Comparison of ENCODE assay signal across 24 mouse cellular contexts in genomic region chr10:13236866-13237265, GRCm38 (mm10). TPM values are rescaled to one million over a fixed set of nuclear protein-coding genes. Genes with fewer than 3 reads are reported as not detected.
"Had no signal": no experiment of that assay in that cellular context is flagged by ENCODE, and none has a peak within 500 bp of the region (broad histone marks: within the 10 kb centered on the region; RNA-seq: fewer than 3 reads in every experiment).

No protein-coding gene starts in this region.

- H3K27me3 ChIP-seq: neural tube, embryonic 13.5 days; neural tube, embryonic 15.5 days; stomach, embryonic 15.5 days had no signal

- H3K4me3 ChIP-seq: neural tube, embryonic 13.5 days; neural tube, embryonic 15.5 days; stomach, embryonic 15.5 days had no signal

- H3K9me3 ChIP-seq: neural tube, embryonic 13.5 days; neural tube, embryonic 15.5 days; stomach, embryonic 15.5 days had no signal

- H3K4me2 ChIP-seq: neural tube, embryonic 13.5 days; neural tube, embryonic 15.5 days; stomach, embryonic 15.5 days had no signal

- H3K27ac ChIP-seq: neural tube, embryonic 13.5 days; neural tube, embryonic 15.5 days; stomach, embryonic 15.5 days; stomach, postnatal 0 days had no signal

- H3K4me1 ChIP-seq: neural tube, embryonic 15.5 days had no signal

- H3K9ac ChIP-seq: neural tube, embryonic 13.5 days; neural tube, embryonic 15.5 days; stomach, embryonic 15.5 days had no signal

- DNase-seq: retina, postnatal 1 day; right cerebral cortex, adult 18-20 months; right cerebral cortex, postnatal 14 days; right cerebral cortex, postnatal 25 days; right cerebral cortex, postnatal 4 days; spleen, adult 18-20 months; thymus, adult 18-20 months; thymus, adult 2 months; thymus, postnatal 14 days; thymus, postnatal 25 days; thymus, postnatal 36 days; thymus, postnatal 4 days had no signal

- H3K36me3 ChIP-seq: neural tube, embryonic 13.5 days; neural tube, embryonic 15.5 days had no signal

RNA-seq across cellular contexts. Expression of gene Zc2hc1b, which starts 59.0 kb away (rescaled TPM):
- total RNA-seq: neutrophil, adult 5-6 weeks had no signal
- polyA plus RNA-seq: neural tube, embryonic 13.5 days; neural tube, embryonic 14.5 days; neural tube, embryonic 15.5 days; small intestine, adult 2 months; spleen, adult 2 months; stomach, embryonic 14.5 days; stomach, embryonic 15.5 days; stomach, embryonic 16.5 days; stomach, postnatal 0 days; thymus, adult 2 months; thymus, postnatal 0 days; urinary bladder, adult 2 months had no signal
